ENCODE assay signal across 9 mouse cellular contexts in genomic region chr7:130631553-130632378, GRCm38 (mm10). TPM values are rescaled to one million over a fixed set of nuclear protein-coding genes. Genes with fewer than 3 reads are reported as not detected.
A peak's percentile ranks its signal among the peaks of the same experiment; 100 is the strongest.
DNase-seq lines count a peak whose midpoint lies in the region; ATAC-seq and TF ChIP-seq lines count a peak whose summit lies in the region.
"Had no signal": no experiment of that assay in that cellular context is flagged by ENCODE, and none has a peak within 500 bp of the region (broad histone marks: within the 10 kb centered on the region; RNA-seq: fewer than 3 reads in every experiment).

No protein-coding gene starts in this region.

- no peak overlapping the region for H3K27ac ChIP-seq in embryonic facial prominence, embryonic 11.5 days (replicated peaks; ENCODE audit: low read depth, low read length)
- no peak overlapping the region; the same call in 1 of the 2 replicates for H3K27ac ChIP-seq in embryonic facial prominence, embryonic 10.5 days (replicated peaks)
- peak overlapping the region; percentile 47 for H3K27ac ChIP-seq in heart, postnatal 0 days (ENCODE audit: low read depth)
- H3K27ac ChIP-seq: neural tube, embryonic 13.5 days had no signal

- TF ChIP-seq EP300 in heart, postnatal 0 days (IDR thresholded peaks at IDR 0.05; ENCODE audit: low read depth): no peak

- no peaks in the 10 kb centered on the region for H3K36me3 ChIP-seq in embryonic facial prominence, embryonic 11.5 days (replicated peaks; ENCODE audit: control insufficient read depth, insufficient read depth, low read depth, low read length)
- H3K36me3 ChIP-seq in embryonic facial prominence, embryonic 10.5 days (replicated peaks): no peaks in the 10 kb centered on the region
- no peaks in the 10 kb centered on the region for H3K36me3 ChIP-seq in heart, postnatal 0 days (replicated peaks; ENCODE audit: control insufficient read depth, insufficient read depth, low read length)
- H3K36me3 ChIP-seq: neural tube, embryonic 13.5 days had no signal

- TF ChIP-seq POLR2A in lung, adult 2 months (IDR thresholded peaks at IDR 0.05; ENCODE audit: borderline replicate concordance, extremely low read depth, low read depth, low read length): no peak

- H3K9ac ChIP-seq in embryonic facial prominence, embryonic 11.5 days (replicated peaks; ENCODE audit: low read length): no peak overlapping the region
- no peak overlapping the region for H3K9ac ChIP-seq in heart, postnatal 0 days (replicated peaks; ENCODE audit: low read depth, low read length)
- H3K9ac ChIP-seq: neural tube, embryonic 13.5 days had no signal

- H3K9me3 ChIP-seq in embryonic facial prominence, embryonic 11.5 days (replicated peaks; ENCODE audit: control insufficient read depth, low read length): no peaks in the 10 kb centered on the region
- H3K9me3 ChIP-seq in embryonic facial prominence, embryonic 10.5 days: no peaks in the 10 kb centered on the region
- H3K9me3 ChIP-seq in heart, postnatal 0 days (replicated peaks; ENCODE audit: control insufficient read depth, low read length): no peaks in the 10 kb centered on the region
- H3K9me3 ChIP-seq: neural tube, embryonic 13.5 days had no signal

- peak; percentile 54 for DNase-seq in embryonic facial prominence, embryonic 11.5 days (ENCODE audit: low spot score)
- no peak for DNase-seq in embryonic facial prominence, embryonic 10.5 days (ENCODE audit: low spot score)
- DNase-seq in right cerebral cortex, postnatal 10 days (ENCODE audit: low spot score in 2 of 2): peak; percentile 44 to 60
- no peak for DNase-seq in right cerebral cortex, postnatal 36 days (ENCODE audit: low spot score in 2 of 2)
- peak; percentile 63 for DNase-seq in heart, postnatal 0 days (ENCODE audit: low spot score)
- DNase-seq in lung, adult 2 months: no peak
- peak; percentile 49 for DNase-seq in testis, postnatal 14 days (ENCODE audit: low spot score)

- H3K4me2 ChIP-seq in embryonic facial prominence, embryonic 11.5 days (ENCODE audit: low read depth, low read length): no peak overlapping the region
- peak overlapping the region; percentile 41 for H3K4me2 ChIP-seq in heart, postnatal 0 days (ENCODE audit: low read depth, low read length)
- H3K4me2 ChIP-seq: neural tube, embryonic 13.5 days had no signal

- TF ChIP-seq CTCF in heart, postnatal 0 days (IDR thresholded peaks at IDR 0.05; ENCODE audit: low read depth): no peak
- TF ChIP-seq CTCF in lung, adult 2 months (IDR thresholded peaks at IDR 0.05; ENCODE audit: insufficient read depth, low read length): peak; percentile 18; the same call in 1 of the 2 replicates

- no peaks in the 10 kb centered on the region for H3K27me3 ChIP-seq in embryonic facial prominence, embryonic 11.5 days (ENCODE audit: control insufficient read depth, insufficient read depth, low read length)
- H3K27me3 ChIP-seq in embryonic facial prominence, embryonic 10.5 days (replicated peaks; ENCODE audit: low read depth, poor library complexity, severe bottlenecking): no peaks in the 10 kb centered on the region
- no peaks in the 10 kb centered on the region for H3K27me3 ChIP-seq in heart, postnatal 0 days (ENCODE audit: control insufficient read depth, insufficient read depth, low read length)
- H3K27me3 ChIP-seq: neural tube, embryonic 13.5 days had no signal

- H3K4me3 ChIP-seq in embryonic facial prominence, embryonic 11.5 days (ENCODE audit: low read depth, low read length): no peak overlapping the region
- no peak overlapping the region for H3K4me3 ChIP-seq in embryonic facial prominence, embryonic 10.5 days
- no peak overlapping the region for H3K4me3 ChIP-seq in heart, postnatal 0 days (ENCODE audit: low read depth, low read length)
- no peak overlapping the region for H3K4me3 ChIP-seq in lung, adult 2 months (replicated peaks; ENCODE audit: extremely low read depth, low read depth, low read length)
- H3K4me3 ChIP-seq: neural tube, embryonic 13.5 days had no signal

- no peak for ATAC-seq in embryonic facial prominence, embryonic 11.5 days (replicated peaks; ENCODE audit: insufficient number of reproducible peaks, low FRiP score, low TSS enrichment, low read depth)
- ATAC-seq in heart, postnatal 0 days (ENCODE audit: insufficient read depth, low read depth): no peak
- ATAC-seq in cerebellum, adult (ENCODE audit: insufficient number of reproducible peaks, low FRiP score, low TSS enrichment): no peak

- no peaks in the 10 kb centered on the region; the same call in 1 of the 2 replicates for H3K4me1 ChIP-seq in embryonic facial prominence, embryonic 11.5 days (ENCODE audit: control insufficient read depth, insufficient read depth, low read length)
- peaks cover 28% of the 10 kb centered on the region for H3K4me1 ChIP-seq in embryonic facial prominence, embryonic 10.5 days
- H3K4me1 ChIP-seq in heart, postnatal 0 days (ENCODE audit: control insufficient read depth, insufficient read depth): peaks cover 32% of the 10 kb centered on the region
- H3K4me1 ChIP-seq in lung, adult 2 months (ENCODE audit: control insufficient read depth, insufficient read depth, low read length): peaks cover 2% of the 10 kb centered on the region

- 72% methylated on average over 22 of the region's 22 CpGs for WGBS in embryonic facial prominence, embryonic 11.5 days
- 77% methylated on average over 22 of the region's 22 CpGs for WGBS in embryonic facial prominence, embryonic 10.5 days
- 47% methylated on average over 22 of the region's 22 CpGs for WGBS in heart, postnatal 0 days
- 50% methylated on average over 22 of the region's 22 CpGs for WGBS in lung, adult 2 months

RNA-seq across cellular contexts. Expression of gene Tacc2, which starts 54.5 kb away (rescaled TPM):
- 39.6 and 39.9 TPM in 2 replicates for polyA plus RNA-seq in embryonic facial prominence, embryonic 11.5 days (2014; fragmentation: Nextera tagmentation; extraction: Ambion mirVana)
- polyA plus RNA-seq in embryonic facial prominence, embryonic 10.5 days (2016; fragmentation: Nextera tagmentation; extraction: Ambion mirVana): 44.0 and 49.6 TPM in 2 replicates
- 64.7 and 83.8 TPM in 2 replicates for total RNA-seq in heart, postnatal 0 days (2014; rRNA removed; ENCODE audit: low replicate concordance)
- polyA plus RNA-seq in heart, postnatal 0 days (2015; fragmentation: Nextera tagmentation; extraction: Ambion mirVana): 33.7 and 39.0 TPM in 2 replicates
- 71.7 and 74.5 TPM in 2 replicates for polyA plus RNA-seq in lung, adult 2 months (2012; rRNA removed)

RNA-seq across cellular contexts. Expression of gene Nsmce4a, which starts 58.8 kb away (rescaled TPM):
- 249 and 271 TPM in 2 replicates for polyA plus RNA-seq in embryonic facial prominence, embryonic 11.5 days (2014; fragmentation: Nextera tagmentation; extraction: Ambion mirVana)
- polyA plus RNA-seq in embryonic facial prominence, embryonic 10.5 days (2016; fragmentation: Nextera tagmentation; extraction: Ambion mirVana): 196 and 197 TPM in 2 replicates
- 56.9 and 72.7 TPM in 2 replicates for total RNA-seq in heart, postnatal 0 days (2014; rRNA removed; ENCODE audit: low replicate concordance)
- 96.9 and 107 TPM in 2 replicates for polyA plus RNA-seq in heart, postnatal 0 days (2015; fragmentation: Nextera tagmentation; extraction: Ambion mirVana)
- polyA plus RNA-seq in lung, adult 2 months (2012; rRNA removed): 29.6 and 36.3 TPM in 2 replicates

Comparison
In these comparisons a context has a peak if more than half of its experiments do, and no peak if none do; other contexts are left out.
1. DNase-seq: peak in embryonic facial prominence, embryonic 11.5 days (single experiment), right cerebral cortex, postnatal 10 days (2 of 2), heart, postnatal 0 days (single experiment) and testis, postnatal 14 days (single experiment); none in embryonic facial prominence, embryonic 10.5 days (single experiment), right cerebral cortex, postnatal 36 days (0 of 2) and lung, adult 2 months (single experiment).